Mouse (Mus musculus) spleen, adult 12 weeks (tissue): Measurements from ENCODE around the gene Glra2.
"Not testable (repeated sequence)": the region's sequence is repeated elsewhere in the genome, so short reads cannot be mapped to it uniquely, and the experiment has no call there.

Experiments used
- DNase-seq: peaks from one replicate; pipeline ENCODE4 v3.0.0; 2022; ENCODE audit warnings: low spot score

Gene Glra2

GRCm38 (mm10) chrX:165326939-165327698 is at the start of gene Glra2:
TSS of gene Glra2 (minus strand) at chrX:165327393.
- DNase-seq = no peak

GRCm38 (mm10) chrX:165362798-165363197 is 35.6 kb upstream of the Glra2 start:
- no peak for DNase-seq

GRCm38 (mm10) chrX:165344611-165345010 is 17.4 kb upstream of the Glra2 start:
- DNase-seq = no peak

GRCm38 (mm10) chrX:165327699-165328333 is 623 bp upstream of the Glra2 start:
- DNase-seq = no peak

GRCm38 (mm10) chrX:165193550-165193949 is 133.6 kb downstream of the Glra2 start:
- DNase-seq = no peak

- no peak for DNase-seq
These were observed 136.0 kb downstream of the Glra2 start for GRCm38 (mm10) chrX:165191170-165191569.

GRCm38 (mm10) chrX:165182948-165183347 is 144.2 kb downstream of the Glra2 start:
- not testable (repeated sequence) for DNase-seq

- no peak for DNase-seq
These were observed 170.6 kb downstream of the Glra2 start for GRCm38 (mm10) chrX:165156549-165156948.

- DNase-seq = no peak
These were observed 223.0 kb downstream of the Glra2 start for GRCm38 (mm10) chrX:165104171-165104570.
